Mouse (Mus musculus): ENCODE data around the gene Dag1.

GRCm38 (mm10) chr9:108185786-108186185, 78.0 kb downstream of the Dag1 start:
- TF ChIP-seq CTCF (IDR thresholded peaks at IDR 0.05; ENCODE audit: low read depth, low read length) (no peak), POLR2A (IDR thresholded peaks at IDR 0.05; ENCODE audit: borderline replicate concordance, low read depth, low read length) (no peak)
